Mouse (Mus musculus) urinary bladder, adult 18-20 months (tissue): ENCODE data around the gene Papolb.

Experiments
- DNase-seq, 2 experiments: peaks; one replicate each; pipeline ENCODE4 v3.0.0; 2022; ENCODE audit warnings: low spot score in 2 of 2, mixed read lengths in 2 of 2

Papolb gene

GRCm38 (mm10) chr5:142529915-142530314 is at the start of gene Papolb:
Papolb (minus strand) TSS chr5:142530076.
- no peak for DNase-seq

GRCm38 (mm10) chr5:142578192-142578591 is 48.3 kb upstream of the Papolb start:
- no peak for DNase-seq

- no peak for DNase-seq
Measured at GRCm38 (mm10) chr5:142576832-142577231, 47.0 kb upstream of the Papolb start.

- DNase-seq: no peak
Measured at GRCm38 (mm10) chr5:142574323-142575057, 44.6 kb upstream of the Papolb start.

GRCm38 (mm10) chr5:142564606-142565005 is 34.7 kb upstream of the Papolb start:
- DNase-seq: no peak

GRCm38 (mm10) chr5:142560261-142560660 is 30.4 kb upstream of the Papolb start:
- DNase-seq: no peak

GRCm38 (mm10) chr5:142557397-142558067 is 27.7 kb upstream of the Papolb start:
- peak; percentile 11 to 41 for DNase-seq

GRCm38 (mm10) chr5:142556721-142557120 is 26.8 kb upstream of the Papolb start:
- no peak for DNase-seq

GRCm38 (mm10) chr5:142555866-142556265 is 26.0 kb upstream of the Papolb start:
- no peak for DNase-seq

- peak; percentile 83 to 91 for DNase-seq
Measured at GRCm38 (mm10) chr5:142550706-142551652, 21.1 kb upstream of the Papolb start, which contains the start of gene Radil. Radil (minus strand) TSS chr5:142551098.

- peak; percentile 9 to 28 for DNase-seq
Measured at GRCm38 (mm10) chr5:142549961-142550705, 20.3 kb upstream of the Papolb start.

- no peak for DNase-seq
Measured at GRCm38 (mm10) chr5:142549441-142549840, 19.6 kb upstream of the Papolb start.

- no peak for DNase-seq
Measured at GRCm38 (mm10) chr5:142547066-142547465, 17.2 kb upstream of the Papolb start.

GRCm38 (mm10) chr5:142546344-142546743 is 16.5 kb upstream of the Papolb start:
- no peak for DNase-seq

- DNase-seq: no peak
Measured at GRCm38 (mm10) chr5:142545014-142545795, 15.3 kb upstream of the Papolb start.

- no peak for DNase-seq
Measured at GRCm38 (mm10) chr5:142537286-142537685, 7.4 kb upstream of the Papolb start.

GRCm38 (mm10) chr5:142535388-142535787 is 5.5 kb upstream of the Papolb start:
- DNase-seq: no peak

GRCm38 (mm10) chr5:142524711-142525464 is 5.0 kb downstream of the Papolb start:
- DNase-seq: no peak

- DNase-seq: no peak
Measured at GRCm38 (mm10) chr5:142521195-142521866, 8.5 kb downstream of the Papolb start.
